In the genomic region with DNA sequence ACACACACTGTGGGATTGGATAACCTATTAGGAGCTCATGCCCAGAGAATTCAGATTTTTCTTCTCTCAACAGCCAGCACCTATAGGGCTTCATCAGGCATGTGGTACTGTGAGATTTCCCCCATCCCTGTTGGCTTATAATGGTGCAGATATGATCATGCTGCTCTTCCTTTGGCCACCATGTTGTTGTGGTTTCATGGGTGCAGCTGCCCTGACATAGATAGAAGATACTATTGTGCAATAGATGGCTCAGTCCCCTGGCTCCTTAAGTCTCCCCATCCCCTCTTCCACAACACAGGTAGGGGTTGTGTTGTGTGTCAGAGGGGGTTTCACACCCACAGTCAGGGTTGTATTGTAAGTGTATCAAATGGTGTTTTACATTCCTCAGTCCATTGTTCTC, we compare ENCODE assay signal across 18 mouse cellular contexts.
"Had no signal": no experiment of that assay in that cellular context is flagged by ENCODE, and none has a peak within 500 bp of the region (broad histone marks: within the 10 kb centered on the region; RNA-seq: fewer than 3 reads in every experiment).

No protein-coding gene starts in this region.

- DNase-seq: gastrocnemius, adult 2 months; gastrocnemius, postnatal 10 days; gastrocnemius, postnatal 25 days; heart, adult 11 months; heart, adult 2 months; heart, postnatal 14 days; heart, postnatal 36 days; kidney, adult 11 months; kidney, adult 2 months; kidney, adult 9 months; kidney, postnatal 14 days; kidney, postnatal 36 days; layer of hippocampus, adult 9-11 months; layer of hippocampus, postnatal 36 days; left cerebral cortex, postnatal 4 days had no signal

- ATAC-seq: hindbrain, postnatal 0 days; intestine, embryonic 16.5 days; liver, embryonic 12.5 days had no signal
